In genomic region chrX:12158244-12158820, GRCm38 (mm10) we compare ENCODE assay signal across 7 mouse cellular contexts. TPM values are rescaled to one million over a fixed set of nuclear protein-coding genes. Genes with fewer than 3 reads are reported as not detected.
DNase-seq lines count a peak whose midpoint lies in the region; ATAC-seq and TF ChIP-seq lines count a peak whose summit lies in the region.

No protein-coding gene starts in this region.

- H3K27ac ChIP-seq in MEL (ENCODE audit: control insufficient read depth, low read depth, low read length) = peak overlapping the region; percentile 70
- peak overlapping the region; percentile 89 for H3K27ac ChIP-seq in embryonic facial prominence, embryonic 13.5 days
- peak overlapping the region; percentile 91 for H3K27ac ChIP-seq in heart, embryonic 13.5 days (replicated peaks)
- peak overlapping the region; percentile 86 for H3K27ac ChIP-seq in lung, postnatal 0 days (ENCODE audit: low read length)

- H3K4me2 ChIP-seq in embryonic facial prominence, embryonic 13.5 days = peak overlapping the region; percentile 63
- peak overlapping the region; percentile 69 for H3K4me2 ChIP-seq in heart, embryonic 13.5 days
- peak overlapping the region; percentile 67 for H3K4me2 ChIP-seq in lung, postnatal 0 days (replicated peaks; ENCODE audit: low read depth, low read length)

- peaks cover 0 to 13% of the 10 kb centered on the region in 2 experiments; a peak in 2 of 4 replicates for H3K4me1 ChIP-seq in MEL (ENCODE audit: control insufficient read depth in 1 of 2, insufficient read depth in 2 of 2, low read length in 2 of 2)
- peaks cover 28% of the 10 kb centered on the region for H3K4me1 ChIP-seq in embryonic facial prominence, embryonic 13.5 days
- peaks cover 34% of the 10 kb centered on the region for H3K4me1 ChIP-seq in heart, embryonic 13.5 days
- H3K4me1 ChIP-seq in lung, postnatal 0 days (ENCODE audit: insufficient read depth, low read depth, low read length) = no peaks in the 10 kb centered on the region

- 4% methylated on average over 42 of the region's 44 CpGs for WGBS in embryonic facial prominence, embryonic 13.5 days
- WGBS in heart, embryonic 13.5 days = 4% methylated on average over 44 of the region's 44 CpGs
- WGBS in lung, postnatal 0 days = 3% methylated on average over 37 of the region's 44 CpGs

- H3K9ac ChIP-seq in MEL (ENCODE audit: control insufficient read depth, low read depth, low read length, poor library complexity, severe bottlenecking) = peak overlapping the region; percentile 74
- peak overlapping the region; percentile 61 for H3K9ac ChIP-seq in embryonic facial prominence, embryonic 13.5 days
- peak overlapping the region; percentile 85 for H3K9ac ChIP-seq in heart, embryonic 13.5 days
- H3K9ac ChIP-seq in lung, postnatal 0 days (replicated peaks; ENCODE audit: low read depth) = no peak overlapping the region

- ATAC-seq in embryonic facial prominence, embryonic 13.5 days (ENCODE audit: insufficient number of reproducible peaks, insufficient read depth, low FRiP score, low TSS enrichment, low read depth) = peak; percentile 44; the same call in 1 of the 2 replicates
- ATAC-seq in heart, embryonic 13.5 days (ENCODE audit: extremely low read depth, insufficient number of reproducible peaks, low FRiP score, low TSS enrichment) = peak; percentile 43; the same call in 1 of the 2 replicates
- ATAC-seq in lung, postnatal 0 days = peak; percentile 59

- no peaks in the 10 kb centered on the region for H3K79me2 ChIP-seq in MEL (ENCODE audit: control insufficient read depth, insufficient read depth, low read length, poor library complexity)

- H3K36me3 ChIP-seq in MEL (ENCODE audit: control insufficient read depth in 1 of 2, insufficient read depth in 2 of 2, low read length in 2 of 2) = no peaks in the 10 kb centered on the region
- H3K36me3 ChIP-seq in embryonic facial prominence, embryonic 13.5 days = no peaks in the 10 kb centered on the region
- H3K36me3 ChIP-seq in heart, embryonic 13.5 days = no peaks in the 10 kb centered on the region
- no peaks in the 10 kb centered on the region for H3K36me3 ChIP-seq in lung, postnatal 0 days (ENCODE audit: insufficient read depth, low read length)

- no peaks in the 10 kb centered on the region for H3K27me3 ChIP-seq in MEL (ENCODE audit: control insufficient read depth in 1 of 2, insufficient read depth in 2 of 2, low read length in 2 of 2)
- H3K27me3 ChIP-seq in embryonic facial prominence, embryonic 13.5 days = peaks cover 74% of the 10 kb centered on the region
- peaks cover 77% of the 10 kb centered on the region for H3K27me3 ChIP-seq in heart, embryonic 13.5 days (replicated peaks)
- H3K27me3 ChIP-seq in lung, postnatal 0 days (replicated peaks; ENCODE audit: insufficient read depth, low read length) = no peaks in the 10 kb centered on the region

- TF ChIP-seq EP300 in MEL (IDR thresholded peaks at IDR 0.05; ENCODE audit: low read depth in 1 of 2, low read length in 2 of 2) = no peak
- no peak for TF ChIP-seq EP300 in lung, postnatal 0 days (IDR thresholded peaks at IDR 0.05)

- no peak for TF ChIP-seq CTCF in MEL (IDR thresholded peaks at IDR 0.05 in 2 of 3, conservative IDR thresholded peaks at IDR 0.05 in 1 of 3; ENCODE audit: control insufficient read depth in 1 of 3, insufficient read depth in 1 of 3, low read depth in 2 of 3, low read length in 3 of 3, poor library complexity in 1 of 3, severe bottlenecking in 1 of 3)
- no peak for TF ChIP-seq CTCF in lung, postnatal 0 days (IDR thresholded peaks at IDR 0.05)

- peak overlapping the region; percentile 47 to 64 for H3K4me3 ChIP-seq in MEL (ENCODE audit: control insufficient read depth in 1 of 2, insufficient read depth in 1 of 2, low read depth in 2 of 2, low read length in 2 of 2)
- H3K4me3 ChIP-seq in embryonic facial prominence, embryonic 13.5 days = peak overlapping the region; percentile 47
- peak overlapping the region; percentile 59 for H3K4me3 ChIP-seq in heart, embryonic 13.5 days
- H3K4me3 ChIP-seq in lung, postnatal 0 days (ENCODE audit: low read depth, low read length) = peak overlapping the region; percentile 17; the same call in 1 of the 2 replicates

- no peak for TF ChIP-seq RAD21 in MEL (IDR thresholded peaks at IDR 0.05; ENCODE audit: low read depth, low read length)

- DNase-seq in CD4-positive, CD25-positive, alpha-beta regulatory T cell, adult 2 months (ENCODE audit: low read depth, low spot score) = peak; percentile 71
- DNase-seq in MEL (ENCODE audit: low read depth, low spot score) = peak; percentile 79
- DNase-seq in kidney, postnatal 10 days = peak; percentile 87
- peak; percentile 70 for DNase-seq in lung, postnatal 0 days (ENCODE audit: low spot score)
- peak; percentile 90 for DNase-seq in retina, postnatal 1 day

- TF ChIP-seq POLR2A in MEL (IDR thresholded peaks at IDR 0.05; ENCODE audit: control insufficient read depth in 1 of 2, insufficient read depth in 1 of 2, low read depth in 1 of 2, low read length in 2 of 2, poor library complexity in 1 of 2) = peak; percentile 23 to 24; a peak in 1 of 4 replicates

- no peaks in the 10 kb centered on the region for H3K9me3 ChIP-seq in MEL (replicated peaks; ENCODE audit: insufficient read depth, low read length)
- no peaks in the 10 kb centered on the region for H3K9me3 ChIP-seq in embryonic facial prominence, embryonic 13.5 days
- H3K9me3 ChIP-seq in heart, embryonic 13.5 days = no peaks in the 10 kb centered on the region
- H3K9me3 ChIP-seq in lung, postnatal 0 days (ENCODE audit: low read length) = no peaks in the 10 kb centered on the region

TF ChIP-seq in MEL, 35 proteins besides CTCF, POLR2A, EP300 and RAD21:
- TF ChIP-seq MEF2A (IDR thresholded peaks at IDR 0.05; ENCODE audit: extremely low read depth, insufficient replicate concordance, low read depth, low read length, poor library complexity, severe bottlenecking) = no peak
- no peak for TF ChIP-seq RCOR1 (IDR thresholded peaks at IDR 0.05; ENCODE audit: low read depth, low read length)
- 0 out of 2 replicates have a peak, but pooled peaks have one; percentile 11 for TF ChIP-seq HCFC1 (IDR thresholded peaks at IDR 0.05; ENCODE audit: low read depth, low read length)
- no peak for TF ChIP-seq USF1 (IDR thresholded peaks at IDR 0.05; ENCODE audit: low read depth, low read length)
- peak; percentile 18; the same call in 1 of the 2 replicates for TF ChIP-seq MXI1 (IDR thresholded peaks at IDR 0.05; ENCODE audit: low read depth, low read length)
- no peak; the same call in 1 of the 2 replicates for TF ChIP-seq ETS1 (IDR thresholded peaks at IDR 0.05; ENCODE audit: low read depth, low read length)
- TF ChIP-seq POLR2AphosphoS5 (IDR thresholded peaks at IDR 0.05; ENCODE audit: borderline replicate concordance, low read depth, low read length) = no peak
- 0 out of 2 replicates have a peak, but pooled peaks have one; percentile 20 for TF ChIP-seq MAX (IDR thresholded peaks at IDR 0.05; ENCODE audit: low read length)
- TF ChIP-seq SIN3A (IDR thresholded peaks at IDR 0.05; ENCODE audit: low read length) = peak; percentile 47; the same call in 1 of the 2 replicates
- TF ChIP-seq NELFE (IDR thresholded peaks at IDR 0.05; ENCODE audit: low read depth, low read length) = peak; percentile 38

RNA-seq across cellular contexts. Expression of gene Bcor, which starts 1.8 kb away (rescaled TPM):
- total RNA-seq in MEL (2012; rRNA removed) = 61.6 and 72.2 TPM in 2 replicates
- polyA plus RNA-seq in MEL (2012; ENCODE audit: insufficient read depth in 1 of 2, insufficient read length in 2 of 2, low read depth in 1 of 2, low replicate concordance in 2 of 2, missing spikeins in 1 of 2) = 10 to 100 TPM; 44.6 to 88.7 TPM
- 16.7 and 17.4 TPM in 2 replicates for polyA plus RNA-seq in embryonic facial prominence, embryonic 13.5 days (2015; fragmentation: Nextera tagmentation; extraction: Ambion mirVana)
- polyA plus RNA-seq in heart, embryonic 13.5 days (2015; fragmentation: Nextera tagmentation; extraction: Ambion mirVana) = 14.2 and 14.5 TPM in 2 replicates
- polyA plus RNA-seq in lung, postnatal 0 days (2015; fragmentation: Nextera tagmentation; extraction: Ambion mirVana) = 8.2 and 12.0 TPM in 2 replicates

Comparison
In these comparisons a context has a peak if more than half of its experiments do, and no peak if none do; other contexts are left out.
1. Peak in every context shown above with its lines: DNase-seq, ATAC-seq, H3K4me3 ChIP-seq and H3K27ac ChIP-seq.